Mouse (Mus musculus) layer of hippocampus, adult 2 months (tissue): ENCODE results near the gene Fmo4. TPM values are rescaled to one million over a fixed set of nuclear protein-coding genes. Genes with fewer than 3 reads are reported as not detected.

Experiments
- DNase-seq, 2 experiments: peaks; one replicate each; pipeline ENCODE4 v3.0.0; 2022; ENCODE audit warnings: low spot score in 2 of 2
- H3K27ac ChIP-seq: fragments of 200-600 bp; 2 replicates; pipeline ENCODE4 v1.8.1; 2022
- H3K4me3 ChIP-seq: fragments of 200-600 bp; 2 replicates; pipeline ENCODE4 v1.8.1; 2022; ENCODE audit warnings: mild to moderate bottlenecking
- CTCF ChIP-seq: fragments of 200-600 bp; conservative IDR thresholded peaks from 2 replicates; pipeline ENCODE4 v1.8.1; 2022; ENCODE audit warnings: antibody characterized with exemption, mild to moderate bottlenecking, moderate library complexity
- total RNA-seq, 2 experiments: library from RNA; stranded (reverse); gene quantifications; 2 replicates each; pipeline ENCODE4 v1.2.3; 2021

Gene Fmo4
- total RNA-seq, 2 experiments from 2014 or later = not detected

- no peak for DNase-seq
- Histone ChIP-seq H3K27ac (no peak overlapping the region), H3K4me3 (no peak overlapping the region)
- no peak for TF ChIP-seq CTCF
Measured at GRCm38 (mm10) chr1:162831838-162832573, 18.2 kb upstream of the Fmo4 start.

DNA sequence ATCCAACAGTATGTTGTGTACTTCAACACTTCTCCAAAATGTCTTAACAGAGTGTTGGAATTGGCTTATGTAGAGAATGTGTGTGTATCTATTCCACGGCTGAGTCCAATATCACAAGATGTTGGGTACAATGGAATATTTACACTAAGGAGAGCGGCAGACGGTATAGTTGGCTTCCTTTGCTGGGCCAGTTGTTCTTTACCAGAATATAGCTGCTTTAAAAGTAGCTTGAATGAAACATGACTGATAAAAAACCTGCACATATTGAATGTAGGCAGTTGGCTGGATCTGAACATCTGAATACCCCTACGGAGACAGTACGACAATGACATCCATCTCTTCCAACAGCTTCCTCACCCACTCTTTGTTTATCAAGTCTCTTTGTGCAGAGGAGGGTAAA lies 5.5 kb upstream of the Fmo4 start:
- no peak overlapping the region for H3K4me3 ChIP-seq
- no peak for TF ChIP-seq CTCF
- H3K27ac ChIP-seq = no peak overlapping the region
- DNase-seq = peak; percentile 11 to 45

- Histone ChIP-seq H3K27ac (no peak overlapping the region), H3K4me3 (no peak overlapping the region)
- TF ChIP-seq CTCF = no peak
- DNase-seq = no peak
Measured at GRCm38 (mm10) chr1:162815381-162816127, 1.8 kb upstream of the Fmo4 start.

DNA sequence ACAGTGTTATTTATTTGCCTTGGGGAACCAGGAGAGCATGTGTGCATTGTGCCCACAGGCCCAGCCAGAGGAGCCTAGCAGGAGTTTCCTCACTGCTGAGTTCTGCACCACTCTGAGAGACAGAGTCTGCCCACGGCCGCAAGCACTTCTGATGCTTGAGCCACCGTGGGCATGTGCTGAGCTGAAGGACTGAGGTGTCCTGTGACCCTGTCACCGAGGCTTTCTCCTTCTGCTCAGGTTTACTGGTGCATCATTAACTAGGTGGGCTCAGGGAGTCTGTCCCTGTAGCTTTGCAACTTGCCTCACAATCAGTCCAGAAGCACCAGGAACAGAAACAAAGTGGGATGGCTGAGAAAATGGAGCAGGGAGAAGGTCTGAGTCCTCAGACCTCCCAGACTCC lies 1.2 kb upstream of the Fmo4 start:
- no peak for TF ChIP-seq CTCF
- no peak overlapping the region for H3K27ac ChIP-seq
- H3K4me3 ChIP-seq = no peak overlapping the region
- no peak for DNase-seq

- Histone ChIP-seq H3K27ac (no peak overlapping the region), H3K4me3 (no peak overlapping the region)
- no peak for DNase-seq
- TF ChIP-seq CTCF = no peak
Measured at GRCm38 (mm10) chr1:162813143-162813835, 483 bp downstream of the Fmo4 start.

DNA sequence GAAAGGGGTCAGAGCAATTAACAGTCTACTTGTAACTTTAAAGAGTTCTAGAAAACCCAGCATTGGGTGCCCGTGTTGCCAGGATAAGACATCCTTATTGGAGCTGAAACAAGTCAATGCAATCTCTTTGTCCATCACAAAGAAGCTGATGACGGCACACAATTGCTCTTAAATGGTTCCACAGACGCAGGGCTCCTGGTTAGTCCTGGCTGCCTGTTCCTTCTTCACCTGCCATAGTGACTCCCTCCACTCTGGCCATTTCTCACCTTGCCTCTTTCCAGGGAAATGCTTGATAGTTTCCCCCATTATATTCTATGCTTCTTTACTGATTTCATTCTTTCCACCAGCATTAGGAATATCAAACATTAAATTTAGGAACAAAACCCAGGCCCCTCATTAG lies 5.2 kb downstream of the Fmo4 start:
- DNase-seq = no peak

DNA sequence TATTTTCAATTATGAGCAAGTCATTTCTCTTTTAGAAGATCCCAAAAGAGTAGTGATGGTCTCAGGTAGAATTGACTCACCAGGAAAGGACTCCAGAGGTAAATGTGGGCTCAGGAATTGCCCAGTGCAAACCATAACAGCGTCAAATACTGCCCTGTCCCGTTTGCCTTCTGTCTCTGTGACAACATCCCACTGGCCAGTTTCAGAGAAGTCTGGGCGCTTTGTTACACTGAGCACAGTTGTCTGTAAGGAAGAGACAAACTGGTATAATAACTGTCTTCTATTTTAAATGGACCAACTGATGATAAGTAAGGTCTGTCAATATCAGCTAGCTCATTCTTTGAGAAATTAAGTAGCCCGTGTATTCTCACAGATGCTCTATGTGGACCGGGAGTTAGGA lies 6.3 kb downstream of the Fmo4 start:
- H3K27ac ChIP-seq = no peak overlapping the region
- no peak for TF ChIP-seq CTCF
- H3K4me3 ChIP-seq = no peak overlapping the region
- no peak for DNase-seq

More for the DNA sequence above, 5.2 kb downstream of the Fmo4 start:
- Histone ChIP-seq H3K27ac (no peak overlapping the region), H3K4me3 (no peak overlapping the region)
- no peak for TF ChIP-seq CTCF

DNA sequence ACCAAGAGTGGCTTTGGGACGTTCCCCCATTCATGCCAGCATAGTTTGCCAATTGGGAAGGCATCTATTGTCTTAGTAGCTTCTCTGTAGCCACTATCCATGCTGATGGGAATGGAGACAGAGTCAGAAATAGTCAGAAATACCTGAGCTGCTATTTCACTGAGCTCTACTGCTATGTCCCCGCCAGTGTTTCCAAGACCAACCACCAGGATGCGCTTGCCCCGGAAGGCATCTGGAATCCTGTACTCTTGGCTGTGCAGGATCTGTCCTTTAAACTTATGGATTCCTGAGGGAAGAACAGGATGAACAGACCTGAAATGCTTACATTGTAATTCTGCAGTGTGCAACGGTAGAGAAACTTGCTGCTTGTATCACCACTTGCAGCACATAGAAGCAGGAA lies 8.8 kb downstream of the Fmo4 start:
- no peak overlapping the region for H3K27ac ChIP-seq
- TF ChIP-seq CTCF = peak; percentile 57
- no peak for DNase-seq
- no peak overlapping the region for H3K4me3 ChIP-seq

DNA sequence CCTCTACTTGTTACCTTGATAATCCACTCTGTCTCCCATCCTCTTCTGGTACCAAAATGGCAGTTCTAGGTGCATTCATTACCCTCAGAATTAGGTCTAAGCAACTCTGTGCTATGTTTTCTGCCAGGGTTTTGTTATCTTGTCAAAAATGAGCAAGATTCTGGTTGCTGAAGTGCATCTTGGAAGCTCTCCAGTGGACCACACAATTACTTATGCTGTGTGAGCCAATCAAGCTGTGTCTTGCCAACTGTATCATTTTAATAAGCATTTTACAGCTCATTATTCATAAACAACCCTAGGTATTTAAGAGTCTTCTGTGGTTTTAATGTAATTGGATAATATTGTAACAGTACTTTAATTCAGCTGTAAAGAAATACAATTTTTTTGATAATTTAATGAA lies 17.3 kb downstream of the Fmo4 start:
- no peak for DNase-seq
- no peak for TF ChIP-seq CTCF

GRCm38 (mm10) chr1:162792306-162793044 lies 21.3 kb downstream of the Fmo4 start:
- no peak overlapping the region for H3K27ac ChIP-seq
- no peak overlapping the region for H3K4me3 ChIP-seq
- no peak for TF ChIP-seq CTCF
- DNase-seq = no peak

More for the DNA sequence above, 17.3 kb downstream of the Fmo4 start:
- H3K27ac ChIP-seq = no peak overlapping the region
- no peak overlapping the region for H3K4me3 ChIP-seq

DNA sequence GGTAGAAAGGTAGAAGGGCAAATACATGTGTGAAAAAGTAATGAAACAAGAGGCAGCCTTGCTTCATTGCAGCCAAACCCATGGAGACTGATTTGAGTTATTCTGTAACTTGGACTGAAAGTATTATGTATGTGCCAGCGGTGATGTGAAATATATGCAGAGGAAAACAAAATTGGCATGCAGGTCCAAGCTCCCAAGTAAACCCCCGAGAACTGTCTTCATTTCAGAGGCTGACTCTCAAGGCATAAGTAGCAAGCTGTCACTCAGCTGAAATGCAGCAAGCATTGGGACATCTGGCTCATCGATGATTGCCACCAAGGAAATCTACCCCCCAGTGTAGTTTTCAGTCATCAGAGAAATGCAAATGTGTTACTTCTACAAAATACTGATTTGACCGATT lies 28.6 kb downstream of the Fmo4 start:
- H3K27ac ChIP-seq = no peak overlapping the region
- no peak for DNase-seq
- H3K4me3 ChIP-seq = no peak overlapping the region
- no peak for TF ChIP-seq CTCF

GRCm38 (mm10) chr1:162783669-162784248 lies 30.0 kb downstream of the Fmo4 start:
- H3K27ac ChIP-seq = no peak overlapping the region

More at GRCm38 (mm10) chr1:162783669-162784248, 30.0 kb downstream of the Fmo4 start:
- no peak overlapping the region for H3K4me3 ChIP-seq
- DNase-seq = no peak
- TF ChIP-seq CTCF = no peak
